Mouse (Mus musculus) telencephalon, adult 2 months (tissue): ENCODE results near the gene Ttpal.
A peak's percentile ranks its signal among the peaks of the same experiment; 100 is the strongest.

Experiments
- DNase-seq: peaks from one replicate; pipeline ENCODE4 v3.0.0-alpha.2; 2011; ENCODE audit warnings: low read depth, low spot score

Gene Ttpal

GRCm38 (mm10) chr2:163661371-163661850 lies 59.3 kb downstream of the Ttpal start:
- DNase-seq, result peak; percentile 93

- DNase-seq, result no peak
Observed at GRCm38 (mm10) chr2:163662076-163662475, 60.0 kb downstream of the Ttpal start.

- DNase-seq, result no peak
Observed at GRCm38 (mm10) chr2:163662698-163663221, 60.6 kb downstream of the Ttpal start.

GRCm38 (mm10) chr2:163663930-163664329 lies 61.8 kb downstream of the Ttpal start:
- DNase-seq, result no peak

- no peak for DNase-seq
Observed at GRCm38 (mm10) chr2:163667045-163667444, 64.9 kb downstream of the Ttpal start.
